Mouse (Mus musculus) CH12F3 (cell line): ENCODE measurements around the gene Olfr1510.
"Not testable (repeated sequence)": the region's sequence is repeated elsewhere in the genome, so short reads cannot be mapped to it uniquely, and the experiment has no call there.

Experiments used
- in situ Hi-C: fragments of 300-500 bp; cut with MboI; formaldehyde crosslinking; loops from 2 replicates; pipeline ENCODE4 v1.14.3; 2020; ENCODE audit warnings: low sequenced_read_pairs

The Olfr1510 gene

GRCm38 (mm10) chr14:52414273-52414672, at the start of gene Olfr1510:
Gene Olfr1510, minus strand, starts transcription at chr14:52414373.
- in situ Hi-C loops = no loop called here

- in situ Hi-C loops = no loop called here
Measured at GRCm38 (mm10) chr14:52461928-52462327, 47.8 kb upstream of the Olfr1510 start.

- in situ Hi-C loops = no loop called here
Measured at GRCm38 (mm10) chr14:52451138-52451537, 37.0 kb upstream of the Olfr1510 start.

GRCm38 (mm10) chr14:52442690-52443089, 28.5 kb upstream of the Olfr1510 start, which contains the start of gene Olfr1509:
Gene Olfr1509, plus strand, starts transcription at chr14:52442990.
- in situ Hi-C loops = no loop called here

GRCm38 (mm10) chr14:52427686-52428085, 13.5 kb upstream of the Olfr1510 start:
- in situ Hi-C loops = no loop called here

GRCm38 (mm10) chr14:52410142-52410919, 3.8 kb downstream of the Olfr1510 start:
- in situ Hi-C loops = not testable (repeated sequence)

- in situ Hi-C loops = no loop called here
Measured at GRCm38 (mm10) chr14:52397279-52397678, 16.9 kb downstream of the Olfr1510 start, which contains the start of gene Olfr1511. Gene Olfr1511, minus strand, starts transcription at chr14:52397379.

GRCm38 (mm10) chr14:52390084-52390848, 23.9 kb downstream of the Olfr1510 start:
- in situ Hi-C loops = not testable (repeated sequence)

- in situ Hi-C loops = no loop called here
Measured at GRCm38 (mm10) chr14:52379068-52379467, 35.1 kb downstream of the Olfr1510 start, which contains the start of gene Olfr1512. Gene Olfr1512, minus strand, starts transcription at chr14:52379168.

GRCm38 (mm10) chr14:52368741-52369140, 45.4 kb downstream of the Olfr1510 start:
- in situ Hi-C loops = no loop called here
